Mouse (Mus musculus) limb, embryonic 12.5 days (tissue): ENCODE measurements around the gene Cyb561. TPM values are rescaled to one million over a fixed set of nuclear protein-coding genes. Genes with fewer than 3 reads are reported as not detected.

Source experiments
- ATAC-seq: fragments of 200-750 bp; cut with Nextera tagmentation; 2 replicates; pipeline ENCODE4 v1.8.0; 2017; ENCODE audit warnings: low read depth, moderate TSS enrichment; ENCODE audit not compliant: insufficient number of reproducible peaks, insufficient read depth, low FRiP score, low TSS enrichment
- H3K27ac ChIP-seq: fragments of 300-500 bp; sonication (generic); 2 replicates; pipeline ENCODE4 v1.5.1; 2016; ENCODE audit warnings: mild to moderate bottlenecking, moderate library complexity
- H3K27me3 ChIP-seq: fragments of 300-500 bp; sonication (generic); 2 replicates; pipeline ENCODE4 v1.6.1; 2016; ENCODE audit warnings: mild to moderate bottlenecking, moderate library complexity
- H3K36me3 ChIP-seq: fragments of 300-500 bp; sonication (generic); 2 replicates; pipeline ENCODE4 v1.6.1; 2016; ENCODE audit warnings: mild to moderate bottlenecking, moderate library complexity
- H3K4me1 ChIP-seq: fragments of 300-500 bp; sonication (generic); replicated peaks from 2 replicates; pipeline ENCODE4 v1.6.1; 2016
- H3K4me2 ChIP-seq: fragments of 300-500 bp; sonication (generic); 2 replicates; pipeline ENCODE4 v1.6.1; 2016; ENCODE audit warnings: mild to moderate bottlenecking, moderate library complexity
- H3K4me3 ChIP-seq: fragments of 300-500 bp; sonication (generic); replicated peaks from 2 replicates; pipeline ENCODE4 v1.5.1; 2016; ENCODE audit warnings: mild to moderate bottlenecking
- H3K9ac ChIP-seq: fragments of 300-500 bp; sonication (generic); replicated peaks from 2 replicates; pipeline ENCODE4 v1.6.1; 2016; ENCODE audit warnings: mild to moderate bottlenecking, moderate library complexity
- H3K9me3 ChIP-seq: fragments of 300-500 bp; sonication (generic); 2 replicates; pipeline ENCODE4 v1.6.1; 2016; ENCODE audit warnings: mild to moderate bottlenecking, moderate library complexity
- WGBS: fragments of 180-500 bp; shearing (Covaris S2); methylation state at CpG from one replicate; pipeline ENCODE4 v1.1.7; 2016; 5-methylcytosine and 5-hydroxymethylcytosine counted together
- polyA plus RNA-seq: library from polyadenylated mRNA; unstranded; fragments of >200 nt; fragmentation: Nextera tagmentation; extraction: Ambion mirVana; gene quantifications from 2 replicates; pipeline ENCODE4 v1.2.1, GENCODE M21; 2016

The Cyb561 gene
- 9.6 and 9.7 TPM in 2 replicates for polyA plus RNA-seq

DNA sequence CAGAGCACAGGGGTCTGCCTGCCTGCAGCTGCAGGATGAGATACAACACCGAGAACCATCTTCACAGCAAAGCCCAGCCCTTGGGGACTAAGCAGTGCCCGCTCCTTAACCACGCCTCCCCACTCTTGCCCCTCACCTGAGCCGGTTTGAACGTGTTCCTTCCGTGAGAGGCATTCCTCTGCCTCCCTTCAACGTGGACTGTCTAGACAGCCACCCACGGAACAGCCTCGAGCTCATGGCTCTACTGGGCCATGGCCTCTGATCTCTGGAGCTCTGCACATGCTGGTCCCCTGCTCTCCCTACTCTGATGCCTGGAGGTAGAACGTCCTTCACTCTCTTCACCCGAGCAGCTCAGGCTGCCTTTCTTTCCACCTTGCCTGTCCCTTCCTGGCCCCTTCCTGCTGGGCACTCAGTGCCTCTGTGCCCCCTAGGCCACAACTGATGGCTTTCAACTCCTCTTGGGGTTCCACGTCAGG, at the start of gene Cyb561:
Gene Cyb561, minus strand, starts transcription at position 426 of the 476 bp plus-strand sequence.
- Histone ChIP-seq H3K9me3 (no peaks in the 10 kb centered on the region), H3K4me3 (no peak within 1 kb of the TSS), H3K36me3 (no peaks in the 10 kb centered on the region), H3K4me1 (peaks cover 9% of the 10 kb centered on the region), H3K27ac (no peak within 1 kb of the TSS), H3K9ac (no peak within 1 kb of the TSS), H3K4me2 (no peak within 1 kb of the TSS), H3K27me3 (no peaks in the 10 kb centered on the region)
- 73% methylated on average over 12 of the region's 12 CpGs for WGBS
- no peak for ATAC-seq

DNA sequence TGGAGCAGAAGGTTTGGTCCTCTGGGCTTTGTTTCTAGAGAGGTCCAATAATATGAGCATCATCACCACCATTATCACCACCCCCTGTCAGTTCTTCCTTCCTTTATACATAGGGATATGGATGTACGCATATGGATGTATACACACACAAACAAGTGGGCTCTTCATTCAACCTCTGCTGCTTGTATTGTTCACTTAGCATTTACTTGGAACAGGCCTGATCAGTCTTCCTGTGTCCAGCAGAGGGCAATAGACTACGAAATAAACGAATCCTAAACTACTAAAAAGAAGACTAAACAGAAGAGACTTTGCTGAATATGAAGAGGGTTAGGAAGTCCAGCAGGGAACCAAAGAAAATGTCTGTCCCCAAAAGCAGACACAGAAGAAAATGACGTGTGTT, 48.6 kb upstream of the Cyb561 start:
- H3K4me1 ChIP-seq, result no peaks in the 10 kb centered on the region
- H3K36me3 ChIP-seq, result no peaks in the 10 kb centered on the region
- H3K9me3 ChIP-seq, result no peaks in the 10 kb centered on the region
- H3K4me3 ChIP-seq, result no peak overlapping the region
- no peak overlapping the region for H3K9ac ChIP-seq
- H3K4me2 ChIP-seq, result no peak overlapping the region
- no peaks in the 10 kb centered on the region for H3K27me3 ChIP-seq
- ATAC-seq, result no peak
- H3K27ac ChIP-seq, result no peak overlapping the region
- WGBS, result 44% methylated on average over 4 of the region's 4 CpGs

DNA sequence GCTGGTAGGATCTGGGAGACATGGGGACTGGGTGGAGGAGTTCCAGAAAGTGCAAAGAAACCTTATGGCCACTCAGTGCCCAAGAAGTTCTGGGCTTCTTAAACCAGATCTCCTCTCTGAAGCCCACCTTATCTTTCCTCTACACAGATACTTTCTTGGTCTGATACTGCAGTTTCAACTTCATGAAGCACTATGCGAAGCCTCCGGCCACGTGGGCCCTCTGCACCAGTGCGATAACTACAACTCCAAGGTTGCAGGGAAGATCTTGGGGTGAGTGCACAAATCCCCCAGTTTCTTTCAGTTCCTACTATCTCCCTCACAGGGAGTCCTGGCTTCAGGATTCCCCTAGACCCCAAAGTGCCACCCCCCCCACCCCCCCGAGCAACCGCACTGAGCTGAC, 46.9 kb upstream of the Cyb561 start:
- ATAC-seq, result no peak
- H3K9me3 ChIP-seq, result no peaks in the 10 kb centered on the region
- 92% methylated on average over 6 of the region's 6 CpGs for WGBS
- no peak overlapping the region for H3K27ac ChIP-seq
- no peaks in the 10 kb centered on the region for H3K4me1 ChIP-seq
- no peaks in the 10 kb centered on the region for H3K27me3 ChIP-seq
- H3K9ac ChIP-seq, result no peak overlapping the region
- H3K36me3 ChIP-seq, result no peaks in the 10 kb centered on the region
- H3K4me2 ChIP-seq, result no peak overlapping the region
- no peak overlapping the region for H3K4me3 ChIP-seq

DNA sequence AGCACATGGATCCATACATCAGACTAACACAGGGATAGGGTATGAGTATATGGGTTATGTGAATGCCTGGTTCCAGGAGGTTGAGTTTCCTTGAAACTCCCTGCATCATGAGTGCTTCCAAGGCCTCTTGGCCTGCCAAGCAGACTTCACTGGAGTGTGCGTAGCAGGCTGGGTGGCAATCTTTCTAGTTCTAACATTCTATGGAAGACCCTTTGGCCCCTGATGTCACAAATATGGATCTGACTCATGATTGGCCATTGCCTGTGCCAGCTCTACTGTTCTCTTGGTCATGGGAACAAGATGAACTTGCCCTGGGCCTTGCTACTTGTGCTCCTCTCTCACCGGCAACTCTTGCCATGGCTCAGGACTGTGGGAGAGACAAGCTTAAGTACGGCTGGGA, 41.2 kb upstream of the Cyb561 start, which contains the start of gene Ace3:
Gene Ace3, plus strand, starts transcription at position 301 of the 400 bp plus-strand sequence.
- no peaks in the 10 kb centered on the region for H3K27me3 ChIP-seq
- no peaks in the 10 kb centered on the region for H3K36me3 ChIP-seq
- H3K9me3 ChIP-seq, result no peaks in the 10 kb centered on the region
- no peak within 1 kb of the TSS for H3K4me2 ChIP-seq
- H3K9ac ChIP-seq, result no peak within 1 kb of the TSS
- H3K4me3 ChIP-seq, result no peak within 1 kb of the TSS
- no peak within 1 kb of the TSS for H3K27ac ChIP-seq
- ATAC-seq, result no peak
- WGBS, result 99% methylated on average over 3 of the region's 3 CpGs
- H3K4me1 ChIP-seq, result no peaks in the 10 kb centered on the region

DNA sequence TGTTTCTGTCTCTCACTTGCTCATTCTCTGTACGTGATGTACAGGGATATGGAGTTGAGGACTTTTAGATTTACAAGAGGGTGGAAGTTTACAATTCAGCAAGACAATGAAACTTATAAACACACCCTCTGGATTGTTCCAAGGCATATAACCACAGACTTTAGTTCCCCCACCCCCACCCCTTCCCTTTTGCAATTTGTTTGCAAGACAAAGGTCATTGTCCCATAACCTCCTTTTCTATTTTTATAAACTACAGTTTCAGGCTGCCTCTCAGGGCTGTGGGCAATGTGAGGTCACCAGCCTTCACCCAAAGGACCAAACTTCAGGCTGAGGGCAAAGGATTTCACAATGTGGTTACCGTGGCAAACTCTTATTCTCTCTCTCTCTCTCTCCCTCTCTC, 37.1 kb upstream of the Cyb561 start:
- Histone ChIP-seq H3K4me1 (no peaks in the 10 kb centered on the region), H3K4me2 (no peak overlapping the region), H3K9me3 (no peaks in the 10 kb centered on the region), H3K36me3 (no peaks in the 10 kb centered on the region), H3K27ac (no peak overlapping the region), H3K4me3 (no peak overlapping the region), H3K9ac (no peak overlapping the region), H3K27me3 (no peaks in the 10 kb centered on the region)
- WGBS, result 60% methylated on average over 2 of the region's 2 CpGs
- ATAC-seq, result no peak

GRCm38 (mm10) chr11:105989446-105989845, 36.3 kb upstream of the Cyb561 start:
- H3K9ac ChIP-seq, result no peak overlapping the region
- no peak overlapping the region for H3K27ac ChIP-seq
- no peaks in the 10 kb centered on the region for H3K27me3 ChIP-seq
- WGBS, result 80% methylated on average over 6 of the region's 6 CpGs
- no peak overlapping the region for H3K4me3 ChIP-seq
- no peaks in the 10 kb centered on the region for H3K4me1 ChIP-seq
- H3K36me3 ChIP-seq, result no peaks in the 10 kb centered on the region
- H3K9me3 ChIP-seq, result no peaks in the 10 kb centered on the region
- H3K4me2 ChIP-seq, result no peak overlapping the region
- no peak for ATAC-seq

DNA sequence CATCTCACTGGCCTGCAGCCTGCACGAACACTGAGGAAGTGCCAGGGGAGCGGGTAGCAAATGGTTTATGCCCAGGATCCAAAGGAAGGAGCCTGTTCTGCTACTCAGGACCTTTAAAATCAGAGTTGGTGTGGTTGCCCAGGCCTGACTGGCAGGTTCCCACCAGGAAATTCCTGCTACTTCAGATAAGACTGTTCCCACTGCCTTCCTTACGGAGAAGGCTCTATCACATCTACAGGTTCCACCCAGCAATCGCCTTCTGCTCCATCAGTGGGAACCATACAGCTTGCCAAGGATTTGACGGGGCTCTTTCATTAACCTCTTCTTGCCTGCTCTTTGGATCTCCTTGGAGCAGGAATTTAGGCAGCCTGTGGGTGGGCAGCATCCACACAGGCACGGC, 34.3 kb upstream of the Cyb561 start:
- WGBS, result 77% methylated on average over 6 of the region's 6 CpGs
- Histone ChIP-seq H3K4me3 (no peak overlapping the region), H3K4me2 (no peak overlapping the region), H3K36me3 (no peaks in the 10 kb centered on the region), H3K27ac (no peak overlapping the region), H3K4me1 (no peaks in the 10 kb centered on the region), H3K27me3 (no peaks in the 10 kb centered on the region), H3K9me3 (no peaks in the 10 kb centered on the region), H3K9ac (no peak overlapping the region)
- no peak for ATAC-seq

DNA sequence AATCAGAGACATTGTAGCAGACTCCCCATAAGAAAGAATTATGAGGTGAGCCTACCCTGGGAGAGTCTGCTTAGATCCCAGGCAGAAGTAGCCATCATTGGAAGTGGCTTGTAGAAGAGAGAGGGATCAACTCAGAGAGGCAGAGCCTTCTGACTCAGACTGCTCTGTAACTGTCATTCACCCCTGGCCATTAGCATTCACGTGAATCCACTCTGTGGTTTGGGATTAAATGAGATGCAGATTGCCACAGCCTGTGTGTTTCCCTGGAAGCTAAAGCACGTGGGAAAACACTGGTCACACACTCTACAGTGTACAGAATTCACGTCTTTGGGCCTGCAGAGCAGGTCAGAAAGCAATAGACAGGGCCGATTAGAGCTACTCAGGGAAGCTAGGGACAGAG, 31.3 kb upstream of the Cyb561 start:
- Histone ChIP-seq H3K4me2 (no peak overlapping the region), H3K4me1 (no peaks in the 10 kb centered on the region), H3K9me3 (no peaks in the 10 kb centered on the region), H3K36me3 (no peaks in the 10 kb centered on the region), H3K27me3 (no peaks in the 10 kb centered on the region), H3K9ac (no peak overlapping the region), H3K27ac (no peak overlapping the region), H3K4me3 (no peak overlapping the region)
- no peak for ATAC-seq
- WGBS, result 64% methylated on average over 4 of the region's 4 CpGs

GRCm38 (mm10) chr11:105978634-105979033, 25.5 kb upstream of the Cyb561 start:
- Histone ChIP-seq H3K4me1 (no peaks in the 10 kb centered on the region), H3K9me3 (no peaks in the 10 kb centered on the region), H3K27ac (no peak overlapping the region), H3K27me3 (peaks cover 12% of the 10 kb centered on the region; the same call in 1 of the 2 replicates), H3K4me2 (no peak overlapping the region), H3K4me3 (no peak overlapping the region), H3K36me3 (no peaks in the 10 kb centered on the region), H3K9ac (no peak overlapping the region)
- ATAC-seq, result no peak
- WGBS, result 70% methylated on average over 5 of the region's 5 CpGs

DNA sequence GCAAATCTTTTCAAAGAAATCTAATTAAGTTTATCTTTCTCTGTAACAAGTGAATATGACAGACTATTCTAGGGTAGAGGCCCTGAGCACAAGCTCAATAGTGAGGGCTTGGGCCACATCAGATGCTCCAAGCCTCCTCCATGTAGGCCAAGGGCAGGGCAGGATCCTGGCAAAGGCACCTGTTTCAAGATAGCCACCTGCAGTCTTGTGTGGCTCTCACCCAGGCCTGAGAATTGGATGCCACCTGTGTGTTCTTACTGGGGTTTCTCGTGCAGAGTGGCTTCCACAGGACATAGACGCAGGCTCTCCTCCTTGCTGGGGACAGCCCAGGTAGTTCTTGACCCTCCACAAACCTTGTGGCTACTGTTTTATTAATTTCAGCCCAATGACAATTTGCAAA, 25.1 kb upstream of the Cyb561 start:
- Histone ChIP-seq H3K27me3 (peaks cover 12% of the 10 kb centered on the region; the same call in 1 of the 2 replicates), H3K27ac (no peak overlapping the region), H3K9me3 (no peaks in the 10 kb centered on the region), H3K4me3 (no peak overlapping the region), H3K36me3 (no peaks in the 10 kb centered on the region), H3K9ac (no peak overlapping the region), H3K4me2 (no peak overlapping the region), H3K4me1 (no peaks in the 10 kb centered on the region)
- 81% methylated on average over 2 of the region's 2 CpGs for WGBS
- ATAC-seq, result no peak

DNA sequence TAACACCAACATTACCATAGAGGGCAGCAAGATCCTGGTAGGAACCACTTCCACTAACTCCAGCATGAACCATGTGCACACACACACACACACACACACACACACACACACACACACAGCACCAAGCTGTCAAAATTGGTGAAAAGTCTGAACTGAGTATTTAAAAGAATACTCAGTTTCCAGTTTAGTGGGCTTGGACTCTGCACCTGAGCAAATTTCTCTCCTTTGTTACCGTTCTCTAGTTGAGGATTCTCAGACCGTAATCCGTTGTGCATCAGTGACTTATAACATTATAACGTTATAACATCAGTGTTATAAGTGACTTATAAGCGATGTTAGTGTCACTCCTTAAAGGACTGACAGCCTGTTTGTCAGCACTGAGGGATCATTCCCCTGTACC, 22.5 kb upstream of the Cyb561 start:
- no peak overlapping the region for H3K27ac ChIP-seq
- no peak overlapping the region for H3K4me3 ChIP-seq
- H3K9me3 ChIP-seq, result no peaks in the 10 kb centered on the region
- no peak overlapping the region for H3K9ac ChIP-seq
- H3K27me3 ChIP-seq, result peaks cover 25% of the 10 kb centered on the region
- H3K36me3 ChIP-seq, result no peaks in the 10 kb centered on the region
- no peak overlapping the region for H3K4me2 ChIP-seq
- H3K4me1 ChIP-seq, result no peaks in the 10 kb centered on the region
- 86% methylated on average over 5 of the region's 5 CpGs for WGBS
- ATAC-seq, result no peak

- Histone ChIP-seq H3K4me3 (no peak overlapping the region), H3K9me3 (no peaks in the 10 kb centered on the region), H3K36me3 (no peaks in the 10 kb centered on the region), H3K27me3 (peaks cover 31% of the 10 kb centered on the region), H3K4me2 (no peak overlapping the region), H3K9ac (no peak overlapping the region), H3K4me1 (no peaks in the 10 kb centered on the region), H3K27ac (no peak overlapping the region)
- 63% methylated on average over 3 of the region's 3 CpGs for WGBS
- ATAC-seq, result no peak
These were observed 21.9 kb upstream of the Cyb561 start for GRCm38 (mm10) chr11:105975050-105975449.
